Mouse (Mus musculus) MEL (cell line): ENCODE data around the gene Myh9. TPM values are rescaled to one million over a fixed set of nuclear protein-coding genes. Genes with fewer than 3 reads are reported as not detected.

Source experiments
- DNase-seq: peaks from one replicate; pipeline ENCODE4 v3.0.0; 2011; ENCODE audit warnings: low read depth, low spot score
- H3K27ac ChIP-seq: 2 replicates; pipeline ENCODE4 v1.5.1; 2012; ENCODE audit warnings: low read depth, mild to moderate bottlenecking, control low read depth, low read length, moderate library complexity; ENCODE audit not compliant: control insufficient read depth
- H3K27me3 ChIP-seq, 2 experiments: fragments of 150-350 bp in 1 of 2; sonication (generic) in 1 of 2; 2 replicates each; pipeline ENCODE4 v1.6.1; 2012; ENCODE audit warnings: low read length in 2 of 2, mild to moderate bottlenecking in 2 of 2, improper control_type of control experiment in 1 of 2, moderate library complexity in 1 of 2; ENCODE audit not compliant: insufficient read depth in 2 of 2, control insufficient read depth in 1 of 2
- H3K36me3 ChIP-seq, 2 experiments: 2 replicates each; pipeline ENCODE4 v1.6.1; 2012 to 2014; ENCODE audit warnings: low read length in 2 of 2, improper control_type of control experiment in 1 of 2, inconsistent platforms in 1 of 2, mild to moderate bottlenecking in 1 of 2; ENCODE audit not compliant: insufficient read depth in 2 of 2, control insufficient read depth in 1 of 2
- H3K4me1 ChIP-seq, 2 experiments: fragments of 150-350 bp in 1 of 2; sonication (generic) in 1 of 2; 2 replicates each; pipeline ENCODE4 v1.6.1; 2012; ENCODE audit warnings: low read length in 2 of 2, improper control_type of control experiment in 1 of 2, mild to moderate bottlenecking in 1 of 2; ENCODE audit not compliant: insufficient read depth in 2 of 2, control insufficient read depth in 1 of 2
- H3K4me3 ChIP-seq, 2 experiments: fragments of 150-350 bp in 1 of 2; sonication (generic) in 1 of 2; 2 replicates each; pipeline ENCODE4 v1.5.1; 2012; ENCODE audit warnings: low read depth in 2 of 2, low read length in 2 of 2, mild to moderate bottlenecking in 2 of 2, moderate library complexity in 2 of 2, control low read depth in 1 of 2, improper control_type of control experiment in 1 of 2; ENCODE audit not compliant: control insufficient read depth in 1 of 2, insufficient read depth in 1 of 2
- H3K79me2 ChIP-seq: 2 replicates; pipeline ENCODE4 v1.6.1; 2012; ENCODE audit warnings: mild to moderate bottlenecking, low read length, moderate library complexity; ENCODE audit not compliant: control insufficient read depth, poor library complexity, insufficient read depth
- H3K9ac ChIP-seq: 2 replicates; pipeline ENCODE4 v1.6.1; 2012; ENCODE audit warnings: low read depth, mild to moderate bottlenecking, control low read depth, low read length, moderate library complexity; ENCODE audit not compliant: control insufficient read depth, poor library complexity, severe bottlenecking
- H3K9me3 ChIP-seq: fragments of 150-350 bp; sonication (generic); replicated peaks from 2 replicates; pipeline ENCODE4 v1.6.1; 2012; ENCODE audit warnings: mild to moderate bottlenecking, low read length, improper control_type of control experiment, moderate library complexity; ENCODE audit not compliant: insufficient read depth
- BHLHE40 ChIP-seq: IDR thresholded peaks from 2 replicates; pipeline ENCODE4 v1.6.1; 2012; ENCODE audit warnings: low read depth, mild to moderate bottlenecking, inconsistent platforms, low read length, improper control_type of control experiment, borderline replicate concordance
- ELF1 ChIP-seq: IDR thresholded peaks from 2 replicates; pipeline ENCODE4 v1.6.1; 2014; ENCODE audit warnings: low read depth, mild to moderate bottlenecking, inconsistent platforms, low read length, improper control_type of control experiment, moderate library complexity
- EP300 ChIP-seq, 2 experiments: IDR thresholded peaks; 2 replicates each; pipeline ENCODE4 v1.6.1; 2011; ENCODE audit warnings: improper control_type of control experiment in 2 of 2, low read length in 2 of 2, low read depth in 1 of 2, mild to moderate bottlenecking in 1 of 2
- ETS1 ChIP-seq: IDR thresholded peaks from 2 replicates; pipeline ENCODE4 v1.6.1; 2012; ENCODE audit warnings: low read depth, mild to moderate bottlenecking, inconsistent platforms, low read length, improper control_type of control experiment, moderate library complexity
- GABPA ChIP-seq: IDR thresholded peaks from 2 replicates; pipeline ENCODE4 v1.6.1; 2012; ENCODE audit warnings: low read depth, mild to moderate bottlenecking, inconsistent platforms, low read length, improper control_type of control experiment, moderate library complexity
- GATA1 ChIP-seq: IDR thresholded peaks from 2 replicates; pipeline ENCODE4 v1.6.1; 2011; ENCODE audit warnings: low read depth, low read length, improper control_type of control experiment
- HCFC1 ChIP-seq: IDR thresholded peaks from 2 replicates; pipeline ENCODE4 v1.6.1; 2012; ENCODE audit warnings: low read depth, mild to moderate bottlenecking, inconsistent platforms, low read length, improper control_type of control experiment, moderate library complexity
- JUND ChIP-seq: IDR thresholded peaks from 2 replicates; pipeline ENCODE4 v1.6.1; 2011; ENCODE audit warnings: low read depth, mild to moderate bottlenecking, improper control_type of control experiment, low read length
- MAX ChIP-seq: IDR thresholded peaks from 2 replicates; pipeline ENCODE4 v1.6.1; 2011; ENCODE audit warnings: low read length, improper control_type of control experiment
- MXI1 ChIP-seq: IDR thresholded peaks from 2 replicates; pipeline ENCODE4 v1.6.1; 2011; ENCODE audit warnings: mild to moderate bottlenecking, low read depth, low read length, improper control_type of control experiment
- MYC ChIP-seq: IDR thresholded peaks from 2 replicates; pipeline ENCODE4 v1.6.1; 2011; ENCODE audit warnings: low read depth, mild to moderate bottlenecking, low read length, improper control_type of control experiment, moderate library complexity
- NELFE ChIP-seq: IDR thresholded peaks from 2 replicates; pipeline ENCODE4 v1.6.1; 2011; ENCODE audit warnings: low read depth, low read length, improper control_type of control experiment
- NRF1 ChIP-seq: IDR thresholded peaks from 2 replicates; pipeline ENCODE4 v1.6.1; 2014; ENCODE audit warnings: low read depth, mild to moderate bottlenecking, inconsistent platforms, low read length, improper control_type of control experiment, moderate library complexity; ENCODE audit not compliant: poor library complexity, insufficient read depth, severe bottlenecking
- POLR2A ChIP-seq, 2 experiments: IDR thresholded peaks; 2 replicates each; pipeline ENCODE4 v1.6.1; 2011 to 2012; ENCODE audit warnings: low read length in 2 of 2, mild to moderate bottlenecking in 2 of 2, control low read depth in 1 of 2, improper control_type of control experiment in 1 of 2, low read depth in 1 of 2, moderate library complexity in 1 of 2; ENCODE audit not compliant: control insufficient read depth in 1 of 2, insufficient read depth in 1 of 2, poor library complexity in 1 of 2
- POLR2AphosphoS5 ChIP-seq: IDR thresholded peaks from 2 replicates; pipeline ENCODE4 v1.6.1; 2012; ENCODE audit warnings: low read depth, borderline replicate concordance, mild to moderate bottlenecking, inconsistent platforms, low read length, moderate library complexity, mixed read lengths
- RAD21 ChIP-seq: IDR thresholded peaks from 2 replicates; pipeline ENCODE4 v1.6.1; 2011; ENCODE audit warnings: mild to moderate bottlenecking, low read depth, low read length, improper control_type of control experiment
- SMC3 ChIP-seq: IDR thresholded peaks from 2 replicates; pipeline ENCODE4 v1.6.1; 2011; ENCODE audit warnings: low read depth, low read length, improper control_type of control experiment
- TAL1 ChIP-seq: IDR thresholded peaks from 2 replicates; pipeline ENCODE4 v1.6.1; 2012; ENCODE audit warnings: mild to moderate bottlenecking, inconsistent platforms, low read length, moderate library complexity, mixed read lengths
- TBP ChIP-seq: IDR thresholded peaks from 2 replicates; pipeline ENCODE4 v1.8.0; 2011; ENCODE audit warnings: low read depth, low read length, improper control_type of control experiment
- TCF12 ChIP-seq: IDR thresholded peaks from 2 replicates; pipeline ENCODE4 v1.6.1; 2014; ENCODE audit warnings: low read depth, mild to moderate bottlenecking, inconsistent platforms, low read length, improper control_type of control experiment, moderate library complexity
- UBTF ChIP-seq: IDR thresholded peaks from 2 replicates; pipeline ENCODE4 v1.6.1; 2012; ENCODE audit warnings: low read depth, mild to moderate bottlenecking, inconsistent platforms, low read length, improper control_type of control experiment, moderate library complexity, borderline replicate concordance; ENCODE audit not compliant: insufficient read depth
- USF2 ChIP-seq, 2 experiments: IDR thresholded peaks; 2 replicates each; pipeline ENCODE4 v1.6.1; 2011 to 2012; ENCODE audit warnings: improper control_type of control experiment in 2 of 2, low read length in 2 of 2, borderline replicate concordance in 1 of 2, inconsistent platforms in 1 of 2, low read depth in 1 of 2, mild to moderate bottlenecking in 1 of 2; ENCODE audit not compliant: insufficient read depth in 1 of 2
- ZC3H11A ChIP-seq: IDR thresholded peaks from 2 replicates; pipeline ENCODE4 v1.6.1; 2012; ENCODE audit warnings: low read depth, mild to moderate bottlenecking, inconsistent platforms, low read length, improper control_type of control experiment
- polyA plus RNA-seq, 2 experiments: library from polyadenylated mRNA; stranded (reverse) in 1 of 2; unstranded in 1 of 2; fragments of >175 nt in 1 of 2; fragments of >200 nt in 1 of 2; gene quantifications; 2 replicates each; pipeline versions ENCODE4 v1.2.1 to v1.2.4; 2012; ENCODE audit warnings: low replicate concordance in 2 of 2, low read depth in 1 of 2; ENCODE audit not compliant: insufficient read length in 2 of 2, insufficient read depth in 1 of 2, missing spikeins in 1 of 2
- total RNA-seq: library from RNA; depleted of rRNA; stranded (reverse); fragments of 300-350 nt; gene quantifications from 2 replicates; pipeline ENCODE4 v1.2.3, GENCODE M21; 2012

Myh9 gene
- total and polyA plus RNA-seq, 3 experiments: 59.3 to 176 (median 158) TPM

DNA sequence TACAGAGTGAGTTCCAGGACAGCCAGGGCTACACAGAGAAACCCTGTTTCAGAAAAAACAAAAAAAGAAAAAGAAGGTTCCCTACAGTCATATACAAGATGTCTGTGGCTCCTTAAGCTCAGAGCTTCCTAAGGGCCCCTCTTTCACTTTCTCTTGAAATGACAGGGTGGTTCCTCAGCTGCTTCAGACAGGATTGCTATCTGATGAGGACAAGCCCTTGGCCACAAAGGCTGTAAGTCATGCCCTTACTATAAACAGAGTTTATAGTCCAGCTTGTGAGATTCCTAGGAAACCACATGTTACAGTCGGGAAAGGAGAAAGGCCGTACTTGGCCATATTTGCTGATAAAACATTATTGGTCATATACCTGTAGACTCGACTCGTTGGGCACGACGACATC is 34.0 kb upstream of the Myh9 start:
- H3K4me1 ChIP-seq: peaks cover 0 to 8% of the 10 kb centered on the region in 2 experiments; a peak in 3 of 4 replicates
- TF ChIP-seq ETS1: peak; percentile 66
- TF ChIP-seq RAD21: no peak
- TF ChIP-seq GATA1: peak; percentile 39; the same call in 1 of the 2 replicates
- TF ChIP-seq NELFE: no peak
- 0 out of 2 replicates have a peak, but pooled peaks have one; percentile 13 for TF ChIP-seq TBP
- no peak for TF ChIP-seq MAX
- TF ChIP-seq POLR2A (IDR thresholded peaks at IDR 0.05; ENCODE audit: control insufficient read depth in 1 of 2, insufficient read depth in 1 of 2, low read depth in 1 of 2, low read length in 2 of 2, poor library complexity in 1 of 2): no peak
- no peak for TF ChIP-seq TAL1
- no peak overlapping the region for H3K9ac ChIP-seq
- no peaks in the 10 kb centered on the region for H3K36me3 ChIP-seq
- H3K9me3 ChIP-seq: no peaks in the 10 kb centered on the region
- no peaks in the 10 kb centered on the region for H3K79me2 ChIP-seq
- no peaks in the 10 kb centered on the region; a peak in 1 of 4 replicates for H3K27me3 ChIP-seq
- no peak overlapping the region for H3K4me3 ChIP-seq
- no peak overlapping the region for H3K27ac ChIP-seq
- peak; percentile 50 for DNase-seq

GRCm38 (mm10) chr15:77874807-77875206 is 32.8 kb upstream of the Myh9 start:
- no peak for DNase-seq
- Histone ChIP-seq H3K9ac (no peak overlapping the region), H3K27me3 (no peaks in the 10 kb centered on the region; a peak in 1 of 4 replicates), H3K27ac (no peak overlapping the region), H3K36me3 (no peaks in the 10 kb centered on the region), H3K9me3 (no peaks in the 10 kb centered on the region), H3K79me2 (no peaks in the 10 kb centered on the region), H3K4me3 (no peak overlapping the region), H3K4me1 (peaks cover 0 to 5% of the 10 kb centered on the region in 2 experiments; a peak in 1 of 4 replicates)
- TF ChIP-seq ELF1: no peak
- TF ChIP-seq MXI1: no peak
- TF ChIP-seq HCFC1: no peak
- no peak for TF ChIP-seq ZC3H11A
- TF ChIP-seq POLR2AphosphoS5: no peak
- TF ChIP-seq UBTF: no peak
- TF ChIP-seq NELFE: no peak
- TF ChIP-seq TCF12: no peak
- no peak for TF ChIP-seq MYC
- no peak for TF ChIP-seq USF2 (IDR thresholded peaks at IDR 0.05; ENCODE audit: borderline replicate concordance in 1 of 2, insufficient read depth in 1 of 2, low read depth in 1 of 2, low read length in 2 of 2)
- no peak for TF ChIP-seq GABPA
- TF ChIP-seq TBP: no peak
- TF ChIP-seq BHLHE40: no peak
- TF ChIP-seq EP300 (IDR thresholded peaks at IDR 0.05; ENCODE audit: low read depth in 1 of 2, low read length in 2 of 2): no peak
- TF ChIP-seq SMC3: no peak
- no peak for TF ChIP-seq GATA1
- TF ChIP-seq NRF1: no peak
- no peak for TF ChIP-seq JUND
